Mouse (Mus musculus): ENCODE measurements around the gene Clnk. TPM values are rescaled to one million over a fixed set of nuclear protein-coding genes. Genes with fewer than 3 reads are reported as not detected.

Gene Clnk
- polyA plus RNA-seq, 1 experiment from 2014 or later: 0.12 TPM

GRCm38 (mm10) chr5:38787851-38788520 is 88.6 kb downstream of the Clnk start:
- no peaks in the 10 kb centered on the region for H3K36me3 ChIP-seq (ENCODE audit: control insufficient read depth, insufficient read depth, low read length)
- ATAC-seq (ENCODE audit: low read depth): peak; percentile 35
- H3K4me3 ChIP-seq (ENCODE audit: low read depth, low read length): no peak overlapping the region
- peak overlapping the region; percentile 30; the same call in 1 of the 2 replicates for H3K4me2 ChIP-seq (ENCODE audit: low read depth, low read length)
- no peaks in the 10 kb centered on the region for H3K9me3 ChIP-seq (ENCODE audit: control insufficient read depth, low read length)
- H3K9ac ChIP-seq (replicated peaks; ENCODE audit: low read depth, low read length): peak overlapping the region; percentile 25; the same call in 1 of the 2 replicates
- 27% methylated on average over 15 of the region's 15 CpGs for whole genome bisulfite sequencing
- peaks cover 4% of the 10 kb centered on the region; the same call in 1 of the 2 replicates for H3K4me1 ChIP-seq (ENCODE audit: control insufficient read depth, insufficient read depth, low read length)
- H3K27me3 ChIP-seq (ENCODE audit: control insufficient read depth, insufficient read depth, low read length): no peaks in the 10 kb centered on the region
- H3K27ac ChIP-seq (ENCODE audit: low read depth, low read length): 0 out of 2 replicates have a peak overlapping the region, but pooled peaks have one; percentile 16

GRCm38 (mm10) chr5:38786126-38786525 is 90.5 kb downstream of the Clnk start:
- Histone ChIP-seq H3K4me2 (ENCODE audit: low read depth, low read length) (no peak overlapping the region), H3K9me3 (ENCODE audit: control insufficient read depth, low read length) (no peaks in the 10 kb centered on the region), H3K4me3 (ENCODE audit: low read depth, low read length) (no peak overlapping the region), H3K9ac (replicated peaks; ENCODE audit: low read depth, low read length) (no peak overlapping the region), H3K4me1 (ENCODE audit: control insufficient read depth, insufficient read depth, low read length) (peaks cover 4% of the 10 kb centered on the region; the same call in 1 of the 2 replicates), H3K27ac (ENCODE audit: low read depth, low read length) (no peak overlapping the region), H3K36me3 (ENCODE audit: control insufficient read depth, insufficient read depth, low read length) (no peaks in the 10 kb centered on the region), H3K27me3 (ENCODE audit: control insufficient read depth, insufficient read depth, low read length) (no peaks in the 10 kb centered on the region)
- WGBS: 44% methylated on average over 15 of the region's 15 CpGs
- peak; percentile 61; the same call in 1 of the 2 replicates for ATAC-seq (ENCODE audit: low read depth)

DNA sequence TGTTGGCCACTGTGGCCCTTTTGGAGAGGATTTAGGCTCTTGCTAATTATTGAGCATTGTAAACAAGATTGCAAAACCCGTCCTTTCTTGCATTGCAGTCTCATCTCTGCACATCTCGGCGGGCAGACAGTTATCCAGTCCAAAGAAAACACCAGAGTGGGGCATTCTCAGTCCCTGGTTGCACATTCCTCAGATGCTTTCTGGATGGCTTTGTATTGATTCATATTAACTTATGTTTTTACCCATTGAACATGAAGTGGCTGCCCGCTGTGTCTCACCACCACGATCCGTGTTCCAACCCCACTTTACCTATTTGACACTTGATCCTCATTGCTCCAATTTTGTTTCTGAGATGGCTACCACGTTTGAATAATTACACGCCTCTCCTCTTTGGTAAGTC is 90.9 kb downstream of the Clnk start:
- no peak overlapping the region for H3K9ac ChIP-seq (replicated peaks; ENCODE audit: low read depth, low read length)
- no peak for ATAC-seq (ENCODE audit: low read depth)
- H3K4me2 ChIP-seq (ENCODE audit: low read depth, low read length): no peak overlapping the region
- no peak overlapping the region for H3K4me3 ChIP-seq (ENCODE audit: low read depth, low read length)
- no peaks in the 10 kb centered on the region for H3K36me3 ChIP-seq (ENCODE audit: control insufficient read depth, insufficient read depth, low read length)
- peaks cover 4% of the 10 kb centered on the region; the same call in 1 of the 2 replicates for H3K4me1 ChIP-seq (ENCODE audit: control insufficient read depth, insufficient read depth, low read length)
- H3K9me3 ChIP-seq (ENCODE audit: control insufficient read depth, low read length): no peaks in the 10 kb centered on the region
- H3K27me3 ChIP-seq (ENCODE audit: control insufficient read depth, insufficient read depth, low read length): no peaks in the 10 kb centered on the region
- H3K27ac ChIP-seq (ENCODE audit: low read depth, low read length): no peak overlapping the region
- whole genome bisulfite sequencing: 77% methylated on average over 8 of the region's 8 CpGs

DNA sequence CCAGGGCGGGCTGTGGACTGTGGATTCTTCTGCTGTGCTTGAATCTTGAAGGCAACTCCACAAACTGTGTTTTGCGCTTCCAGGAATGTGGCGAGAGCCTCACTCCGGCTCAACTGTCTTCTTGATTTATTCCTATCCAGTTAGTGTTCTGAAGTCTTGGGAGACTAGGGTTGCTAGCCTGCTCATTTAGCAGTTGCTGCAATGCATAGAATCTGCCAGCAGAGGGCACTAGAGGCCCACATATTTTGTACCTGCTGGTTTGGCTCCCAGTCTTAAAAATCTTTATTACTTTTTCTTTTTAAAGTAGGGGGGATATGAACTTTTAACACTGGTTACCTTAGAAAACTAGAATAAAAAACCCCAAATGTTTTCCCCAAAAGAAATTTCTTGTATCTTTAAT is 94.8 kb downstream of the Clnk start:
- 24% methylated on average over 4 of the region's 4 CpGs for WGBS
- Histone ChIP-seq H3K27me3 (ENCODE audit: control insufficient read depth, insufficient read depth, low read length) (no peaks in the 10 kb centered on the region), H3K36me3 (ENCODE audit: control insufficient read depth, insufficient read depth, low read length) (no peaks in the 10 kb centered on the region), H3K9me3 (ENCODE audit: control insufficient read depth, low read length) (no peaks in the 10 kb centered on the region), H3K4me2 (ENCODE audit: low read depth, low read length) (no peak overlapping the region), H3K4me3 (ENCODE audit: low read depth, low read length) (no peak overlapping the region), H3K9ac (replicated peaks; ENCODE audit: low read depth, low read length) (no peak overlapping the region), H3K4me1 (ENCODE audit: control insufficient read depth, insufficient read depth, low read length) (no peaks in the 10 kb centered on the region), H3K27ac (ENCODE audit: low read depth, low read length) (no peak overlapping the region)
- ATAC-seq (ENCODE audit: low read depth): peak; percentile 26; the same call in 1 of the 2 replicates

DNA sequence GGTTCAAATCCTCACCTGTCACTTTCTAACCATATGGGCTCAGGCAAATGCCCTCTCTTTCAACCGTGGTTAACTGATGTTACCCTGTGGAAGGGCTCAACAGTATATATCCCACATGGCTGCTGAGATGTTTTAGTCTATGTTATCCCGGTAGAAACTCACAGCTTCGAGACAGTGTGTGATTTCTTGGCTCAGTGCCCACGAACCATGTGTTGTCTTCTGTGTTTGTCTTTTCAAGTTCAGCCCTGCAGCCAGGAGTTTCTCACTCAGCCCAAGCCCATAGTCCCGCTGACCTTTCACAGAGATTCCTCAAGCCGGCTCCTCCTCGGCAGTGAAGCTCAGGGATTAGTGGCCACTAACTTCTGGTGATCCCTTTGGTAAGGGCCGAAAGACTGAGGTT is 96.0 kb downstream of the Clnk start:
- no peak overlapping the region for H3K4me3 ChIP-seq (ENCODE audit: low read depth, low read length)
- 70% methylated on average over 8 of the region's 8 CpGs for WGBS
- ATAC-seq (ENCODE audit: low read depth): no peak
- H3K36me3 ChIP-seq (ENCODE audit: control insufficient read depth, insufficient read depth, low read length): no peaks in the 10 kb centered on the region
- no peaks in the 10 kb centered on the region for H3K9me3 ChIP-seq (ENCODE audit: control insufficient read depth, low read length)
- no peak overlapping the region for H3K4me2 ChIP-seq (ENCODE audit: low read depth, low read length)
- no peak overlapping the region for H3K9ac ChIP-seq (replicated peaks; ENCODE audit: low read depth, low read length)
- no peak overlapping the region for H3K27ac ChIP-seq (ENCODE audit: low read depth, low read length)
- H3K27me3 ChIP-seq (ENCODE audit: control insufficient read depth, insufficient read depth, low read length): no peaks in the 10 kb centered on the region
- H3K4me1 ChIP-seq (ENCODE audit: control insufficient read depth, insufficient read depth, low read length): no peaks in the 10 kb centered on the region

DNA sequence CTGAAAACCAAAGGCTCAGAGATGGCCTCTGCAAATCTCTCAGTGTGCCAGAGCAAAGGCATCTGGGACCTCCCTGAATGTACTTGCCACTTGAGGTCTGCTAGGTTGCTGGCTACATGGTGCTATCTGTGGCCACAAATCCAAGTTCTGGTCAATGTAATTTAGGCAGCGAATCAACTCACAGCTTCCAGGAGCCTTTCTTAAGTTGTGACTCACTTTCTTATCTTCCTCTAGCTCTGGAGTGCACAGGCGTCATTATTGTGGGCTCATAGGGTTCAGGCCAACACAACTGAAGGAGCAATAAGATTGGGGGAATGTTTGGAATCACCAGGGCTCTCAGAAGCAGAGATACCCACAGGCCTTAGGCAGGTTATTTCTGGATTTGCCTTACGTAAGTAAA is 96.6 kb downstream of the Clnk start:
- Histone ChIP-seq H3K4me1 (ENCODE audit: control insufficient read depth, insufficient read depth, low read length) (no peaks in the 10 kb centered on the region), H3K4me3 (ENCODE audit: low read depth, low read length) (no peak overlapping the region), H3K36me3 (ENCODE audit: control insufficient read depth, insufficient read depth, low read length) (no peaks in the 10 kb centered on the region), H3K4me2 (ENCODE audit: low read depth, low read length) (no peak overlapping the region), H3K27ac (ENCODE audit: low read depth, low read length) (no peak overlapping the region), H3K9me3 (ENCODE audit: control insufficient read depth, low read length) (no peaks in the 10 kb centered on the region), H3K27me3 (ENCODE audit: control insufficient read depth, insufficient read depth, low read length) (no peaks in the 10 kb centered on the region), H3K9ac (replicated peaks; ENCODE audit: low read depth, low read length) (no peak overlapping the region)
- ATAC-seq (ENCODE audit: low read depth): no peak
- 88% methylated on average over 3 of the region's 3 CpGs for WGBS

DNA sequence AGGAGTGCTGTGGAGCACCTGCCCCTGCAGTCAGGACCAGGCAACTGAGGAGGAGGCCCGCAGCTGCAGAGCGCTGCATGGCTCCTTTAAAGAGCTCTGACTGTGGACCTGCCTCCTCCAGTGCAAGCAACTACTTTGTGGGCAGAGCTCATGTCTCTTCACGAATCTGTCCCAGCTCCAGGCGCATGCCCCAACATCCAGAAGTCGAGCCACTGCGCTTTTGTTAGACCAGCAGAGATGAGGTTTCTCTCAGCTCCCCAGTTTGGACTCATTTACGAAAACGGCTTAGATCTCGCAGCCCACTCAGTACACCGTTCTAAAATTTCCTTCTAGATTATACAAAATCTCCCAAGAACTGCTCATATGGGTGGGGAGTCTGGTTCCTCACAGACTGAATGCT is 101.1 kb downstream of the Clnk start:
- H3K9me3 ChIP-seq (ENCODE audit: control insufficient read depth, low read length): no peaks in the 10 kb centered on the region
- no peak overlapping the region for H3K27ac ChIP-seq (ENCODE audit: low read depth, low read length)
- H3K4me1 ChIP-seq (ENCODE audit: control insufficient read depth, insufficient read depth, low read length): no peaks in the 10 kb centered on the region
- no peak overlapping the region for H3K4me2 ChIP-seq (ENCODE audit: low read depth, low read length)
- WGBS: 74% methylated on average over 10 of the region's 10 CpGs
- no peak for ATAC-seq (ENCODE audit: low read depth)
- H3K36me3 ChIP-seq (ENCODE audit: control insufficient read depth, insufficient read depth, low read length): no peaks in the 10 kb centered on the region
- H3K9ac ChIP-seq (replicated peaks; ENCODE audit: low read depth, low read length): no peak overlapping the region
- no peak overlapping the region for H3K4me3 ChIP-seq (ENCODE audit: low read depth, low read length)
- no peaks in the 10 kb centered on the region for H3K27me3 ChIP-seq (ENCODE audit: control insufficient read depth, insufficient read depth, low read length)

- H3K9ac ChIP-seq (replicated peaks; ENCODE audit: low read depth, low read length): no peak overlapping the region
- H3K27me3 ChIP-seq (ENCODE audit: control insufficient read depth, insufficient read depth, low read length): no peaks in the 10 kb centered on the region
- H3K9me3 ChIP-seq (ENCODE audit: control insufficient read depth, low read length): no peaks in the 10 kb centered on the region
- H3K4me2 ChIP-seq (ENCODE audit: low read depth, low read length): no peak overlapping the region
- no peaks in the 10 kb centered on the region for H3K36me3 ChIP-seq (ENCODE audit: control insufficient read depth, insufficient read depth, low read length)
- H3K4me3 ChIP-seq (ENCODE audit: low read depth, low read length): no peak overlapping the region
- 23% methylated on average over 3 of the region's 3 CpGs for WGBS
- peak; percentile 60; the same call in 1 of the 2 replicates for ATAC-seq (ENCODE audit: low read depth)
- H3K4me1 ChIP-seq (ENCODE audit: control insufficient read depth, insufficient read depth, low read length): no peaks in the 10 kb centered on the region
- no peak overlapping the region for H3K27ac ChIP-seq (ENCODE audit: low read depth, low read length)
These were observed 121.7 kb downstream of the Clnk start for GRCm38 (mm10) chr5:38754950-38755349.

DNA sequence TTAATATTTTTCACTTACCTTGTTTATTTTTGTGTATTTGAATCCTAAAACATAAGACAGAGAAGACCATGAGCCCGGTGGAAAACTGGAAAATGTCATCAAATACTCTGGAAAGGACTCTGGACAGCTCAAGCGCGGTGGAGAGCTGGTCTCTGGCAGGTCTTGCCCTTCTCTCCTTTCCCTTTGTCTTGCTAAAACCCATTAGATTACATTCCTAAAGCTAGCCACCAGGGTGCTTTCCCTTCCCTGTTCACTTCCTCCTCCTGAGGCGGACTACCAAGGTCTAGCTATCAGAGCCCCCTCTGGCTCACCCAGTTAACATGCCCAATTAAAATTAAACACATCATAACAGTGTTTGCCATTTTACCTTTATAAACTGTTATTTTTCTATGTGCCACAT is 123.9 kb downstream of the Clnk start:
- Histone ChIP-seq H3K4me3 (ENCODE audit: low read depth, low read length) (no peak overlapping the region), H3K4me1 (ENCODE audit: control insufficient read depth, insufficient read depth, low read length) (no peaks in the 10 kb centered on the region), H3K36me3 (ENCODE audit: control insufficient read depth, insufficient read depth, low read length) (no peaks in the 10 kb centered on the region), H3K27ac (ENCODE audit: low read depth, low read length) (no peak overlapping the region), H3K9ac (replicated peaks; ENCODE audit: low read depth, low read length) (no peak overlapping the region), H3K4me2 (ENCODE audit: low read depth, low read length) (no peak overlapping the region), H3K27me3 (ENCODE audit: control insufficient read depth, insufficient read depth, low read length) (no peaks in the 10 kb centered on the region), H3K9me3 (ENCODE audit: control insufficient read depth, low read length) (no peaks in the 10 kb centered on the region)
- WGBS: 14% methylated on average over 4 of the region's 4 CpGs
- ATAC-seq (ENCODE audit: low read depth): no peak
